Mouse (Mus musculus) stomach, postnatal 0 days (tissue): ENCODE measurements around the gene Icmt. TPM values are rescaled to one million over a fixed set of nuclear protein-coding genes. Genes with fewer than 3 reads are reported as not detected.

Experiments used
- ATAC-seq: fragments of 200-750 bp; cut with Nextera tagmentation; 2 replicates; pipeline ENCODE4 v1.8.0; 2017; ENCODE audit not compliant: low FRiP score, low TSS enrichment
- DNase-seq: peaks from one replicate; pipeline ENCODE4 v3.0.0-alpha.2; 2016; ENCODE audit warnings: low spot score
- H3K27ac ChIP-seq: fragments of 300-500 bp; sonication (generic); replicated peaks from 2 replicates; pipeline ENCODE4 v1.5.1; 2014; ENCODE audit warnings: mild to moderate bottlenecking, control low read depth
- H3K27me3 ChIP-seq: fragments of 300-500 bp; sonication (generic); 2 replicates; pipeline ENCODE4 v1.6.1; 2014; ENCODE audit warnings: low read length; ENCODE audit not compliant: control insufficient read depth, insufficient read depth
- H3K36me3 ChIP-seq: fragments of 300-500 bp; sonication (generic); 2 replicates; pipeline ENCODE4 v1.6.1; 2014; ENCODE audit warnings: low read length, mixed read lengths; ENCODE audit not compliant: control insufficient read depth, insufficient read depth
- H3K4me1 ChIP-seq: fragments of 300-500 bp; sonication (generic); replicated peaks from 2 replicates; pipeline ENCODE4 v1.6.1; 2014; ENCODE audit warnings: antibody characterized with exemption; ENCODE audit not compliant: control insufficient read depth, insufficient read depth
- H3K4me2 ChIP-seq: fragments of 300-500 bp; sonication (generic); replicated peaks from 2 replicates; pipeline ENCODE4 v1.6.1; 2014; ENCODE audit warnings: low read depth, mild to moderate bottlenecking, control low read depth, moderate library complexity
- H3K4me3 ChIP-seq: fragments of 300-500 bp; sonication (generic); 2 replicates; pipeline ENCODE4 v1.5.1; 2014; ENCODE audit warnings: low read depth, low read length, control low read depth
- H3K9ac ChIP-seq: fragments of 300-500 bp; sonication (generic); 2 replicates; pipeline ENCODE4 v1.6.1; 2014; ENCODE audit warnings: mild to moderate bottlenecking, low read length, control low read depth, mixed read lengths
- H3K9me3 ChIP-seq: fragments of 300-500 bp; sonication (generic); 2 replicates; pipeline ENCODE4 v1.6.1; 2016; ENCODE audit warnings: low read length; ENCODE audit not compliant: control insufficient read depth
- CTCF ChIP-seq: IDR thresholded peaks from 2 replicates; pipeline ENCODE4 v1.5.1; 2016; ENCODE audit warnings: antibody characterized with exemption, low read depth, mild to moderate bottlenecking, moderate library complexity
- EP300 ChIP-seq: optimal IDR thresholded peaks from 2 replicates; pipeline ENCODE3; 2016; ENCODE audit warnings: antibody characterized with exemption
- WGBS: fragments of 180-500 bp; shearing (Covaris S2); extraction: QIAGEN DNeasy Blood & Tissue Kit; methylation state at CpG from one replicate; pipeline ENCODE4 v1.1.7; 2014; 5-methylcytosine and 5-hydroxymethylcytosine counted together
- polyA plus RNA-seq: library from polyadenylated mRNA; unstranded; fragments of >200 nt; fragmentation: Nextera tagmentation; extraction: Ambion mirVana; gene quantifications from 2 replicates; pipeline ENCODE4 v1.2.1, GENCODE M21; 2015

Gene Icmt
- polyA plus RNA-seq, 1 experiment from 2014 or later, result 10.2 TPM

DNA sequence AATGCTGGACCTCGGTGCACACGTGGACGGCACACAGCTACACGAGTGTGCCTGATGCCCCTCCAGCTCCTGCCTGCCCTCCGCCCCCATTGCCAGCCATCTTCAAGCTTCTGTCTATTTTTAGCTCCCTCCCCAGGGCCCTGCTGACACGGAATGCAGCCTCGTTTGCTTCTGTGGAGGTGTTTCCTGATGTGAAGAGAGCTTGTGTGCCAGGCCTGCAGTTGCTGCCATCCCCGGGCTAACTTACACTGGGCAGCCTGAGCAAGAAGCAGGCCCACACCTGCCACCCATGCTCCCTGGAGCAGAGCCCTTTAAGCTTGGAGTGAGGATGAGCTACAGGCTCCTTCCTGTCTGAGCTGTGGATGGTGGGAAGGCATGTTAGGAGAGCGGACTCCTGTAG lies 34.8 kb upstream of the Icmt start:
- TF ChIP-seq CTCF (no peak), EP300 (no peak)
- ATAC-seq (no peak), DNase-seq (no peak)
- H3K4me1 ChIP-seq, result 0 out of 2 replicates have a peak, but pooled peaks cover 3% of the 10 kb centered on the region
- H3K4me3 ChIP-seq, result no peak overlapping the region
- no peak overlapping the region for H3K4me2 ChIP-seq
- H3K27me3 ChIP-seq, result no peaks in the 10 kb centered on the region
- no peak overlapping the region for H3K27ac ChIP-seq
- no peak overlapping the region for H3K9ac ChIP-seq
- no peaks in the 10 kb centered on the region for H3K9me3 ChIP-seq
- no peaks in the 10 kb centered on the region; the same call in 1 of the 2 replicates for H3K36me3 ChIP-seq
- WGBS, result 70% methylated on average over 9 of the region's 9 CpGs

DNA sequence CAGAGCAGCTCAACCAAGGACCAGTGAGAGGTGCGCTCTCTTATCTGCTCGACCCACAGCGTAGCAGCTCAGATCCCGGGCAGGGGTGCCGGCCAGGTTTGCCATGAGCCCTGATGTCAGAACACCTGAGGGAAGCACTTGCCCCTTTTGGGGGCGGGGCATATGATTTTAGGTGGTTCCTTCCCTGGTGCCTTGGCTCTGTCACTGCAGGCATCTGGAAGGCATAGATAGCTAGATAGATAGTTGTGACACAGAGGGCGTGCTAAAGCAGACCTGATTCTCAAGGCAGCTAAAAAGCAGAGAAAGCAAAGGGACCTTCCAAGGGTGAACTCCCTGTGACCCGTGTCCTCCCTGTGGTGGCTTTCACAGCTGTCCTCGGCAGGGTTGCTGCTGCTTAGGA lies 33.9 kb upstream of the Icmt start:
- 66% methylated on average over 9 of the region's 9 CpGs for WGBS

DNA sequence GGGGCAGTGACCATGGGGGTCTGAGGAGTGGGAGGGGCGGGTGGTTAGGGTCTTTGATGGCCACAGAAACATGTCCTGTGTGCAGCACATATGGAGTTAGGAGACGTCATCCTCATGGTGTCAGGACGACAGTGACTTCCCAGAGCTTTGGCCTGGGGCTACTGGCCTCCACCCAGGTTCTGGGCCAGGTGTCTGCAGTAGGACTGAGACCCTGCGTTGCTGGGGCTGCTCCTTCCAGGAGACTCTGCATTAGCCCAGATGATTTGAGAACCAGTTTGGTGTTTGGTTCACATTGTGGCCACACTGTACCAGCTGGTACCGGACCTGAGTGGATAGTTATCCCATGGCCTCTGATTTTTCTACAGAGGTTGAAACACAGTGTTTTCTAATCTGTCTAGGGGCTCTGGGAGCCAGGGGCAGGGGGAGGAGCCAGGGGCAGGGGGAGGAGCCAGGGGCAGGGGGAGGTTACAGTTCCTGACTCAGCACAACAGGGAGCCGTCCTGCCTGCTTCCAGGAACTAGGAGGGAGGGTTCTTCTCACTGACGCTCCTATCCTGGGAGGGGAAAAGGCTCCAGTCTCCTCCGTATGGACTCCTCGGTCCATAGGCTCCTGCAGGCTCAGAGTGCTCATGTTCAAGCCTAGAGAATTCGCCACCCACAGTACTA lies 33.4 kb upstream of the Icmt start:
- 38% methylated on average over 10 of the region's 10 CpGs for WGBS
- Histone ChIP-seq H3K36me3 (no peaks in the 10 kb centered on the region; the same call in 1 of the 2 replicates), H3K27me3 (no peaks in the 10 kb centered on the region), H3K9ac (no peak overlapping the region), H3K4me1 (0 out of 2 replicates have a peak, but pooled peaks cover 3% of the 10 kb centered on the region), H3K4me2 (no peak overlapping the region), H3K27ac (no peak overlapping the region; the same call in 1 of the 2 replicates), H3K9me3 (no peaks in the 10 kb centered on the region), H3K4me3 (no peak overlapping the region)
- peak; percentile 66 for DNase-seq
- TF ChIP-seq EP300, result no peak
- no peak for TF ChIP-seq CTCF
- ATAC-seq, result peak; percentile 85

More for the DNA sequence above, 33.9 kb upstream of the Icmt start:
- H3K4me1 ChIP-seq, result 0 out of 2 replicates have a peak, but pooled peaks cover 3% of the 10 kb centered on the region
- no peak overlapping the region for H3K4me2 ChIP-seq
- no peaks in the 10 kb centered on the region for H3K9me3 ChIP-seq
- H3K27me3 ChIP-seq, result no peaks in the 10 kb centered on the region
- DNase-seq (no peak), ATAC-seq (no peak)
- H3K4me3 ChIP-seq, result no peak overlapping the region
- no peaks in the 10 kb centered on the region; the same call in 1 of the 2 replicates for H3K36me3 ChIP-seq
- TF ChIP-seq CTCF, result no peak
- no peak for TF ChIP-seq EP300
- no peak overlapping the region for H3K9ac ChIP-seq
- no peak overlapping the region for H3K27ac ChIP-seq

DNA sequence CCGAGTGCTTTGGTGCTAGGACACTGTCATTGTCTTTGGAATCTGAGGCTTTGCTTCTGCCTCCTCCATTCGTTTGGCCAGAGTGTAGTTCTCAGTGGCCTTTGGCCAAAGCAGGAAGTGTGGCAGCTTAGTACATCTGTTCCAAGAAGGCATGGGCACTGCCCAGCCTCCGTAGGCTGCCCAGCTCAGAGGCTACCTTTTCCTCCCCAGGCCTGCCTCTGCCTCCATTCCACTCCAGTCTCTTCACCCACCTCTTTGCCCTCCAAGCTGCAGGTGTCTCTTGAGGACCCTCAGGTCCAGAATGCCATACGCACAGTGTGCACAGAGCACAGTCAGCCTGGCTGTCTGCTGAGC lies 32.9 kb upstream of the Icmt start:
- Histone ChIP-seq H3K27me3 (no peaks in the 10 kb centered on the region), H3K4me1 (0 out of 2 replicates have a peak, but pooled peaks cover 3% of the 10 kb centered on the region), H3K4me2 (no peak overlapping the region), H3K27ac (no peak overlapping the region; the same call in 1 of the 2 replicates), H3K9me3 (no peaks in the 10 kb centered on the region), H3K9ac (no peak overlapping the region), H3K4me3 (no peak overlapping the region), H3K36me3 (no peaks in the 10 kb centered on the region; the same call in 1 of the 2 replicates)
- DNase-seq, result no peak
- 41% methylated on average over 4 of the region's 4 CpGs for WGBS
- ATAC-seq, result peak; percentile 48; the same call in 1 of the 2 replicates
- no peak for TF ChIP-seq CTCF
- no peak for TF ChIP-seq EP300

DNA sequence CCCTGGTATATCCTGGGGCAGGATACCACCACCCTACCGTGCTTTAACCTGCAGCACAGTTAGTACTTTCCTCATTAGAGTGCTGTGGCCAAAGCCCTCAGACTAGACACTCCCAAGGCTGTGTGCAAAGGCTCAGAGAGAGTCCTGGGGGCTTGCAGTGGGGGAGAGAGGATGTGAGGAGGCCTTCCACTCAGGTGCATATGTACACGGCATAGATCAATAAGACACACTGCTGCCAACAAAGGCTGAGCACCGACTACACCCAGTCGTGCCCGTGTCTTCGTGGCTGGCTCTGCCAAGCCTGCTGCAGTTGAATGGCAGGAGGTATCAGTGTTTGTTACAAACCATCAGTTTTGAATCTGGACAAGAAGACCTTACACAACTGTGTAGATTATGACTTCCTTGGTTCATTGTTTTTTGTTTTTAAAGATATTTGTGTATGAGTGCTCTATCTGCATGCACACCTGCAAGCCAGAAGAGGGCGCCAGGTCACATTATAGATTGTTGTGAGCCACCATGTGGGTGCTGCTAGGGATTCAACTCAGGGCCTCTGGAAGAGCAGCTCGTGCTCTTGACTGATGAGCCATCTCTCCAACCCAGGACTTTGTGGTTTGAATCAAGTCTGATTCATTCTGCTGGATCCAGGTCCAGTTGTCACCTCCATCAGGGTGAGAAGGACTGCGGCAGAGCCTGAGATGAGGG lies 32.0 kb upstream of the Icmt start:
- no peak for ATAC-seq

More for the DNA sequence above, 32.0 kb upstream of the Icmt start:
- DNase-seq, result no peak
- WGBS, result 90% methylated on average over 9 of the region's 9 CpGs
- Histone ChIP-seq H3K27me3 (no peaks in the 10 kb centered on the region), H3K9ac (no peak overlapping the region), H3K9me3 (no peaks in the 10 kb centered on the region), H3K4me2 (no peak overlapping the region), H3K4me1 (0 out of 2 replicates have a peak, but pooled peaks cover 3% of the 10 kb centered on the region), H3K36me3 (no peaks in the 10 kb centered on the region; the same call in 1 of the 2 replicates), H3K27ac (no peak overlapping the region), H3K4me3 (no peak overlapping the region)
- no peak for TF ChIP-seq EP300
- TF ChIP-seq CTCF, result peak; percentile 54
